Mouse (Mus musculus) kidney, embryonic 14.5 days (tissue): ENCODE measurements around the gene Nrarp. TPM values are rescaled to one million over a fixed set of nuclear protein-coding genes. Genes with fewer than 3 reads are reported as not detected.

ENCODE experiments used
- ATAC-seq: fragments of 200-750 bp; cut with Nextera tagmentation; 2 replicates; pipeline ENCODE4 v1.8.0; 2017; ENCODE audit warnings: moderate number of reproducible peaks, mild to moderate bottlenecking, moderate TSS enrichment, moderate library complexity; ENCODE audit not compliant: low FRiP score, low TSS enrichment
- H3K27ac ChIP-seq: fragments of 300-500 bp; sonication (generic); 2 replicates; pipeline ENCODE4 v1.5.1; 2014; ENCODE audit warnings: low read depth, mild to moderate bottlenecking, low read length, moderate library complexity, mixed read lengths
- H3K27me3 ChIP-seq: fragments of 300-500 bp; sonication (generic); 2 replicates; pipeline ENCODE4 v1.6.1; 2014; ENCODE audit warnings: mild to moderate bottlenecking, low read length; ENCODE audit not compliant: control insufficient read depth, insufficient read depth
- H3K36me3 ChIP-seq: fragments of 300-500 bp; sonication (generic); 2 replicates; pipeline ENCODE4 v1.6.1; 2014; ENCODE audit warnings: low read length, mixed read lengths; ENCODE audit not compliant: control insufficient read depth, insufficient read depth
- H3K4me1 ChIP-seq: fragments of 300-500 bp; sonication (generic); 2 replicates; pipeline ENCODE4 v1.6.1; 2014; ENCODE audit warnings: low read length, mixed read lengths; ENCODE audit not compliant: control insufficient read depth, insufficient read depth
- H3K4me2 ChIP-seq: fragments of 300-500 bp; sonication (generic); replicated peaks from 2 replicates; pipeline ENCODE4 v1.6.1; 2014; ENCODE audit warnings: low read depth, mild to moderate bottlenecking, low read length
- H3K4me3 ChIP-seq: fragments of 300-500 bp; sonication (generic); 2 replicates; pipeline ENCODE4 v1.5.1; 2014; ENCODE audit warnings: mild to moderate bottlenecking, low read length
- H3K9ac ChIP-seq: fragments of 300-500 bp; sonication (generic); 2 replicates; pipeline ENCODE4 v1.6.1; 2014; ENCODE audit warnings: low read depth, mild to moderate bottlenecking, low read length, moderate library complexity
- H3K9me3 ChIP-seq: fragments of 300-500 bp; sonication (generic); 2 replicates; pipeline ENCODE4 v1.6.1; 2016; ENCODE audit warnings: low read length; ENCODE audit not compliant: control insufficient read depth
- WGBS: fragments of 180-500 bp; shearing (Covaris S2); extraction: QIAGEN DNeasy Blood & Tissue Kit; methylation state at CpG from one replicate; pipeline ENCODE4 v1.1.7; 2014; 5-methylcytosine and 5-hydroxymethylcytosine counted together
- polyA plus RNA-seq: library from polyadenylated mRNA; unstranded; fragments of >200 nt; fragmentation: Nextera tagmentation; extraction: Ambion mirVana; gene quantifications from 2 replicates; pipeline ENCODE4 v1.2.1, GENCODE M21; 2014

Nrarp gene
- polyA plus RNA-seq, 1 experiment from 2014 or later = 21.0 TPM

DNA sequence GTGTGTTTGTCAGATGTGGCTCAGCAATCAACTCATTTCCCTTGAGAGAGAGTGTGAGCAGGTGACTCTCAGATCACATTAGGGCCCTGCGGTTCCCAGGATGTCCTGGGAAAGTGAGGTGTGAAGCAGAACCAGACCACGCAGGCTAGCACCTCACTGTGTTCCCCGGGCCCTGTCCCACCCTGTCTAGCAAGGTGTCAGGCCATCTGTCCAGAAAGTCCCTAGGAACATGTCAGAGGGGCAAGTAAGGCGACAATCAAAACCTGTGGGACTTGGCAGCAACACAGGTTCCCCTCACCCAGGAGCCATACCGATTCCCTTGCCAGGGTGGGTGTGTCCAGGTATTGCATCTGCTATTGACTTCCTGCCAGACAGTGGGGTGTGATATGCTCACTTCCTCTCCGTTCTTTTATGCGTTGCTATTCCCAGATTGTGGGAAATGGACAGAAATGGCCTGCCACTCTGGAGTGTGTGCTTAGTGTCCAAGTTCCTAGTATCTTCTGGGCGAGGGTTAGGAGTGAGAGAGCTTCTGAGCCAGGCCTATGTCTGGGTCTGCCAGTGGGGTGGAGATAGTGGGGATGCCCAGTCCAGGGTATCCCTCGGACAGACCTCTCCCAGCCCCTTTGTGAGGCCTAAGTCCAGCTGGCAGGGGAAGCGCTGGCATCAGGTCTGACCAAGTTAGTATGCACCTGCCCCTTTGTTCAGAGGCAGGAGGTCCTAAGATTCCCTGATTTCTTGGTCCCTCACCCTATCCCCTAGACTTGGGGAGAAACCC, 10.0 kb upstream of the Nrarp start:
- H3K27me3 ChIP-seq = no peaks in the 10 kb centered on the region
- no peak overlapping the region for H3K27ac ChIP-seq
- H3K36me3 ChIP-seq = no peaks in the 10 kb centered on the region
- no peak for ATAC-seq
- H3K9ac ChIP-seq = no peak overlapping the region
- WGBS = 42% methylated on average over 10 of the region's 10 CpGs
- no peak overlapping the region for H3K4me2 ChIP-seq
- H3K4me3 ChIP-seq = no peak overlapping the region
- peaks cover 28% of the 10 kb centered on the region for H3K4me1 ChIP-seq
- H3K9me3 ChIP-seq = no peaks in the 10 kb centered on the region

GRCm38 (mm10) chr2:25171101-25171768, 9.3 kb upstream of the Nrarp start:
- Histone ChIP-seq H3K27ac (no peak overlapping the region), H3K4me1 (peaks cover 35% of the 10 kb centered on the region), H3K9ac (no peak overlapping the region), H3K4me2 (no peak overlapping the region), H3K27me3 (no peaks in the 10 kb centered on the region), H3K9me3 (no peaks in the 10 kb centered on the region), H3K36me3 (no peaks in the 10 kb centered on the region), H3K4me3 (no peak overlapping the region)
- 78% methylated on average over 6 of the region's 6 CpGs for WGBS
- no peak for ATAC-seq

DNA sequence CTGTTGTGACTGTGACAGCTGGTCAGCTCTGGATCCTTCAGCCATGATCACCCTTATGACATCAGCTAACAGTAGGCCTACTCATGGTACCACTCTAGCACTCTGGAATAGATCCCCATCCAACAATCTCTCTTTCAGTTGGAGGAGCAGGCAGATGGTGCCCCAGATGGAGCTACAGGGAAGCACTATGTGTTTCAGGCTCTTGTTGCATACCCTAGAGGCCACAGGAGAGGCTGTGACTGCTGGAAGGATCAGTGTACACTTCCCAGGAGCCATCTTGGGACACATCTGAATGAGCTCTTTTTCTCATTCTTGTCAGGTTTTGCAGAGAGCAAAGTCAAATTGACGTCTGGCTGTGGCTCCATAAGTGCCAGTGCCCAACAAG, 8.8 kb upstream of the Nrarp start:
- Histone ChIP-seq H3K27ac (no peak overlapping the region), H3K4me2 (no peak overlapping the region), H3K9ac (no peak overlapping the region), H3K4me1 (peaks cover 41% of the 10 kb centered on the region), H3K36me3 (no peaks in the 10 kb centered on the region), H3K27me3 (no peaks in the 10 kb centered on the region), H3K4me3 (no peak overlapping the region), H3K9me3 (no peaks in the 10 kb centered on the region)
- no peak for ATAC-seq
- WGBS = 71% methylated on average over 1 of the region's 1 CpGs

DNA sequence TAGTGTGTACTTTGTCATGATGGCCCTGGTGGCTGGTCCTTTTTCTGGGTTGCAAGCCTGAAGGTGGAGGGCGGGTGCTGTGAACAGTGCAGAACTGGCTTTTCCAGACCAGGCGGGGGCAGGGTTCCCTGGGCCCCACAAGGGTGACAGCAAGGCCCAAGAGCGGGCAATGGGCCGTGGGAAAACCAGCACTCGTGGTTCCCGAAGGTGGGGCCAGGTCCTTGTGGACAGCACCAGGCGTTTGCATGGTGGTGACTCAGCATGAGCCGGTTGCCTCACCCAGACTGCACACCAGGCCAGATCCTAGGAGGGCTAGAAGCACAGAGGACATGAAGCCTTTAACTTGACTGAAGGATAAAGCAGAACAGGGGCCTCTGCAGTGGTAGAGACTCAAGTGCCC, 7.9 kb upstream of the Nrarp start:
- H3K4me1 ChIP-seq = peaks cover 49% of the 10 kb centered on the region

DNA sequence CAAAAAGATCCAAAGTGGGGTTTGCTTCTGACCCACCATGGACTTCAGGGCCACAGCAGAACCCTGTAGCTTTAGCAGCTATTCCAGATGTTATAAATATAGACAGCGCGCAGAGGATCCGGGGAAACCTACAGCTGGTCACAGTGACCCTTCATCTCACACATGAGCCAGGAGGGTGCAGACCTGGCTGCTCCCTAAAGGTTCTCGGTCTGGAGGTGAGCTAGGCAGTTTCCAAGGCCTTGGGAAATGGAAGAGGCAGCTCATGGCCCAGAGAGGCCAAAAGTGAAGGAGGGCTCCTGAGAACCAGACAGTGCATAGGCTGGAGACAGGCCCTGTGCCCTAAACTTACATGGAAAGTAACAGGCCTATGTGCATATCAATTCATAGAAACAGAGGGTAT, 6.7 kb upstream of the Nrarp start:
- H3K27me3 ChIP-seq = peaks cover 8% of the 10 kb centered on the region; the same call in 1 of the 2 replicates
- H3K9me3 ChIP-seq = no peaks in the 10 kb centered on the region
- H3K9ac ChIP-seq = no peak overlapping the region
- WGBS = 92% methylated on average over 4 of the region's 4 CpGs
- H3K4me3 ChIP-seq = no peak overlapping the region
- no peak for ATAC-seq
- peaks cover 50% of the 10 kb centered on the region for H3K4me1 ChIP-seq
- H3K36me3 ChIP-seq = no peaks in the 10 kb centered on the region
- no peak overlapping the region for H3K27ac ChIP-seq
- no peak overlapping the region for H3K4me2 ChIP-seq

More for the DNA sequence above, 7.9 kb upstream of the Nrarp start:
- WGBS = 40% methylated on average over 8 of the region's 8 CpGs
- Histone ChIP-seq H3K4me2 (no peak overlapping the region), H3K9me3 (no peaks in the 10 kb centered on the region), H3K9ac (no peak overlapping the region), H3K36me3 (no peaks in the 10 kb centered on the region), H3K27me3 (no peaks in the 10 kb centered on the region), H3K4me3 (no peak overlapping the region), H3K27ac (no peak overlapping the region)
- ATAC-seq = no peak

- Histone ChIP-seq H3K9ac (no peak overlapping the region), H3K4me2 (no peak overlapping the region; the same call in 1 of the 2 replicates), H3K27ac (peak overlapping the region; percentile 32; the same call in 1 of the 2 replicates), H3K36me3 (no peaks in the 10 kb centered on the region), H3K4me3 (no peak overlapping the region), H3K9me3 (no peaks in the 10 kb centered on the region), H3K27me3 (peaks cover 9% of the 10 kb centered on the region; the same call in 1 of the 2 replicates), H3K4me1 (peaks cover 40% of the 10 kb centered on the region)
- WGBS = 52% methylated on average over 7 of the region's 7 CpGs
- no peak for ATAC-seq
Measured at GRCm38 (mm10) chr2:25174866-25175689, 5.5 kb upstream of the Nrarp start.

GRCm38 (mm10) chr2:25175690-25176078, 4.9 kb upstream of the Nrarp start:
- WGBS = 70% methylated on average over 4 of the region's 4 CpGs
- H3K27me3 ChIP-seq = peaks cover 10% of the 10 kb centered on the region
- no peak overlapping the region for H3K4me3 ChIP-seq
- H3K4me2 ChIP-seq = no peak overlapping the region; the same call in 1 of the 2 replicates
- no peak for ATAC-seq
- no peak overlapping the region for H3K9ac ChIP-seq
- H3K36me3 ChIP-seq = no peaks in the 10 kb centered on the region
- H3K27ac ChIP-seq = peak overlapping the region; percentile 32
- peaks cover 40% of the 10 kb centered on the region for H3K4me1 ChIP-seq
- H3K9me3 ChIP-seq = no peaks in the 10 kb centered on the region

DNA sequence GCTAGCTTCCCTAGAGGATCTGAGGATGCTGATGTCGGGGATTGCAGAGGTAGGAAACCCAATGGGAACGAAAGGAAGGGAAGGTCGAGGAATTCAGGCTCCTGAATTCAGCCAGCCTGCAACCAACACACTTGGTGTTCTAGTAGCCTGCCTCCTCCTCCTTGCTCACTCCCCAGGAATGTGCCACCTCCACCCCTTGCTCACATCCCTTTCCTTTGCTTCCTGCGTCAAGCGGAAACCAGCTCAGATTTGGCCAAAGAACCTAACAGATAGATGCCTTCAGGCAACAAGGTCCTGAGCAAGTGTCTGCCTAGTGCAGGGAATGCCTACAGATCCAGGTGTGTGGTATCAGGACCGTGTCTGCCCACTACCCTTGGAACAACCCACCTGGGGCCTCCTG, 4.0 kb upstream of the Nrarp start:
- WGBS = 48% methylated on average over 6 of the region's 6 CpGs
- peak overlapping the region; percentile 73; the same call in 1 of the 2 replicates for H3K27ac ChIP-seq

More for the DNA sequence above, 4.0 kb upstream of the Nrarp start:
- H3K9me3 ChIP-seq = no peaks in the 10 kb centered on the region
- H3K4me1 ChIP-seq = peaks cover 42% of the 10 kb centered on the region
- ATAC-seq = no peak
- no peak overlapping the region for H3K4me3 ChIP-seq
- H3K36me3 ChIP-seq = no peaks in the 10 kb centered on the region
- H3K9ac ChIP-seq = no peak overlapping the region
- peak overlapping the region; percentile 27 for H3K4me2 ChIP-seq
- peaks cover 19% of the 10 kb centered on the region for H3K27me3 ChIP-seq
